Mouse (Mus musculus) urinary bladder, postnatal 25 days (tissue): ENCODE data around the gene Plppr1.
"Not testable (repeated sequence)": the region's sequence is repeated elsewhere in the genome, so short reads cannot be mapped to it uniquely, and the experiment has no call there.

Experiments
- DNase-seq: peaks from one replicate; pipeline ENCODE4 v3.0.0; 2022; ENCODE audit warnings: low spot score

Plppr1 gene

DNA sequence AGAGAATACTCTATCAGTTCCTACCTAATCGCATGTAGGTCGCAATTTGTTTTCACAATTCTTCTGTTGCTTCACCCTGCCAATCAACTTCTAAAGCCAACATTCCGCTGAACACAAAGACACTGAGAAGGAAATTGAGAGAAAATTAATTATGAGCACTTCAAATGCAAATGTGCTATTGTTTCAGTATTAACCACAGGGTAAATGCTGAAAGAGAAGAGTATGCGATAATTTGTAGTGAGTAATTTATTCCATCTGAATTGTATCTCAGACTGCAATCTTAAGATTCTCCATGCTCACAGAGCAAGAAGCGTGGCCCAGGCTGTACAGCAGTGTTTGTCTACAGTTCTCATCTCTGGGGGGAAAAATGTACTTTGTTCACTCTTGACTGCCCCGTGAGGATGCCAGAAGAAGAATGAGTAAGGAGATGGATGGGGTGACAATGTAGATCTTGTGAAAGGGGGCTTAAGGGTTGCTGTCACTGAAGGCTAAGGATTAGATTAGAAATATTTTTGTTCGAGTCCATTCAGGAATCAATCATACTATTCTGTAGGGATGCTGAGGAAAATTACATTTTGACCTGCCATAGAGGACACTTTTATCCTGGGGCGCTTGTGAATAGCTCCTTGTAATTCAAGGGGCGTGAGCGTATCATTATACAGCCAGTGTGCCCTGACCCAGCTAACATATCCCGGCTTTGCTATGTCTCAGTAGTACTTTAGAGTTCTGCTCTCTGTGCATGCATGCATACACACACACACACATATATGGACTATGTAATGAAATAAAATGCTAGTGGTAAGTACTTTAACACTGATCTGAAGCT is 173.3 kb downstream of the Plppr1 start:
- DNase-seq, result no peak

DNA sequence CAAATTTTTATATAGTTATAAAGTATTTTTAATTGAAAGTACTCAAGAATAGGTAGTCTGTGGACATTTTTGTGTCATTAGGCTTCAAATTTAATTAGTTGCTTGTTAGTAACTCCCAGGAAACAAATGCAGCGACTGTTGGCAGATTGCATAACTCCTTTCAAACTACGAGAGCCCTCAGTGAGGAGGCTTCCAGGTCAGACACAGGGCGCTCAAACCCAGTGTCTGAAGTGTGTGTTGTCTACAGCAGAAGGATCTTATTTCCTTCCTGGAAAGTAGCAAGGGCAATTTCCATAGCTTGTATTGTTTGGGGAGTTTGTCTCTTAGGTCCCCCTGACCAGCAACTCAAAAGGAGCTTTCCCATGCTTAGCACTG is 173.9 kb downstream of the Plppr1 start:
- no peak for DNase-seq

DNA sequence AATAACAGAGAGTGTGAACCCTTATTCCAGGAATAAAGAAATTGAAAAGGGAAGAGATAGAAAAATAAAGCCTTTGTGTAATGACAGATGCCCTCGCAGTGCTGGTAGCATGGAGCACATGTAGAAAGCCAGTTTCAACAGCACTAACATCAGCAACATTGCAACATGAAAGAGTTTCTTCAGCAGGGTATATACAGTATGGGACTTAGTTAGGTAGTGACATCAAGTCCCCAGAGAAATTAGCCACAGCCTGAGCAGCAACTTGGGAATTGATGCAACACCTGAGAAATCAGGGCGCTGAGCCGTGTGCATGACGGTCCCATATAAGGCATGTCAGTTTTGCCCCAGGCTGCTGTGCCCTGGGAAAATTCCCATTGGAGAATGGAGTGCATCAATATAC is 179.0 kb downstream of the Plppr1 start:
- DNase-seq, result no peak

GRCm38 (mm10) chr4:49239451-49239850 is 180.4 kb downstream of the Plppr1 start:
- no peak for DNase-seq

DNA sequence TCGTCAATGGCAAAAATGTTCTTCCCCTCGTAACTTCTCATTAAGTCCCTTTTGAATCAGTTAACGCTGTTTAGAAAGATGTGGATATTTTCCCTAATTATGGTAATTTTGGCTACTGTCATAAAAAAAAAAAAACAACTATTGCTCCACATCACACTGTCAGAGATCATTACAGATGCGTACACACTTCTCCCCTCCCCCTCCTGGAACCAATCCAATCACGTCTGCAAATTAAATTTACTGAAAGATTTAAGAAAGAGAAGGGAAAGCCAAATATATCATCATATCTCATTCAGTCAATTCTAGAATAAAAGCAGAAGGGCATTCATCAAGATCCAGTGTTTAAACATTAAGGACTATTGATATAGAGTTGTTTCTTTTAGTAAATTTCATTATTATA is 185.7 kb downstream of the Plppr1 start:
- DNase-seq, result no peak

GRCm38 (mm10) chr4:49245274-49245673 is 186.2 kb downstream of the Plppr1 start:
- DNase-seq, result no peak

DNA sequence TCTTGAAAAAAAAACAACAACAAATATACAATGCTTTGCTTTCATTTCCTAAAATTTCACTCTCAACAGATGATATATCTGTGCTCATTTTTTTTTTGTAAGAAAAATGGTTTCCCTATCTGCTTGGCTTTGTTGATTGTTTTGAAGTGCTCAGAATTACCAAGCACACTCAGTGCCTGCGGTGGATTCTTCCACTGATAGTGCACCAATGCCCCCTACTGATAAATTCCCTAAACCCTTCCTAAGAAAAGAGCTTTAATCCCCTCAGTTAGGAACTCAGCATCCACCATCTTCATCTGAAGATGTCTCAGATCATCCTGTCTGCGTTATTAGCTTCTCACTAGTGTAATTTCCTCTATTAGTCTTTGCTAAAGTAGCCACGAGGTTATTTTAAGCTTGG is 192.2 kb downstream of the Plppr1 start:
- no peak for DNase-seq

GRCm38 (mm10) chr4:49252169-49252568 is 193.1 kb downstream of the Plppr1 start:
- no peak for DNase-seq

GRCm38 (mm10) chr4:49278515-49278914 is 219.4 kb downstream of the Plppr1 start:
- no peak for DNase-seq

- DNase-seq, result no peak
These were observed 225.7 kb downstream of the Plppr1 start for GRCm38 (mm10) chr4:49284692-49285291.

GRCm38 (mm10) chr4:49285340-49286196 is 226.5 kb downstream of the Plppr1 start:
- DNase-seq, result no peak

DNA sequence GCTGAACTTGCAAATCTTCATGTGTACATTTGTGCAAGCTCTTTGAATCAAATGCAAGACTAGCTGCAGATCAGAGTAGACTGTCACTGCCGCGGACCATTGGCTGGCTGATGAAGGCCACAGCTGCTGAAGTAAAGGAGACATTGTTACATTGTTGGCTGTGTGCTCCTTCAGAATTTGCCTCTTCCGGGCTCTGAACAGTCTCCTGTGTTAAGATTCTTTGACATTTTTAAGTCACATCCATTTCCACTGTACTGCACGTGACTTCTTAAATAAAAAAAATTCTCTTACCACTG is 227.1 kb downstream of the Plppr1 start:
- DNase-seq, result no peak

DNA sequence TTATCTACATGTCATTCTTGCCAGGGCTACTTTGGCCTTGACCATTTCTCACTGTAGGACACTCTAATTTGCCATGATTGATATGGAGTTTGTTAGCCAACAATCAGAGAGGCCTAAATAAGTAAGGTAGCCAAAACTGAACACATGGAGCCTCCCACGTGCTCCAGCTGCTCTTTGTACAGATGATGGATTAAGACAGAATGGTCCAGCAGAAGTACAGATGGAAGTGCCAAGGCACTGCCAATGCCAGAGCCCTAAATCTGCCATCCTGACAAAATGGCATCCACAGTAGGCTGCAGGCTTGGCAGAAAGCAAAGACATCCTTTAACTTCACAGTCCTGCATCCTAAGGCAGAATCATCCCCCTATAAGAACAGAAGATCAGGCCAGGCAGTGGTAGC is 237.4 kb downstream of the Plppr1 start:
- DNase-seq, result no peak

DNA sequence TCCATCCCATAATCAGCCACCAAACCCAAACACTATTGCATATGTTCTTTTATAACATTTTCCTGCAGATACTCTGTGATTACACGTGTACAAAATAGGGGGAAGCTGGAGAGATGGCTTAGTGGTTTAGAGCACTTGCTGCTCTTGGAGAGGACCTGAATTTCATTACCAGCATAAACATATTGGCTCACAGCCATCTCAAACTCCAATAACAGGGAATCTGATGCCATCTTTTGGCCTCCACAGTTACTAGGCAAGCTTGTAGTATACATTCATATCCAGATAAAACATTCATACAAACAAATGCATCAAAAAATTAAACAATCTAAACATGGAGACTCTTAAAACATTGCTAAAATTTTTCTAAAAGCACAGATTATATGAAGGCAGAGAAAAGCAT is 240.5 kb downstream of the Plppr1 start:
- no peak for DNase-seq

DNA sequence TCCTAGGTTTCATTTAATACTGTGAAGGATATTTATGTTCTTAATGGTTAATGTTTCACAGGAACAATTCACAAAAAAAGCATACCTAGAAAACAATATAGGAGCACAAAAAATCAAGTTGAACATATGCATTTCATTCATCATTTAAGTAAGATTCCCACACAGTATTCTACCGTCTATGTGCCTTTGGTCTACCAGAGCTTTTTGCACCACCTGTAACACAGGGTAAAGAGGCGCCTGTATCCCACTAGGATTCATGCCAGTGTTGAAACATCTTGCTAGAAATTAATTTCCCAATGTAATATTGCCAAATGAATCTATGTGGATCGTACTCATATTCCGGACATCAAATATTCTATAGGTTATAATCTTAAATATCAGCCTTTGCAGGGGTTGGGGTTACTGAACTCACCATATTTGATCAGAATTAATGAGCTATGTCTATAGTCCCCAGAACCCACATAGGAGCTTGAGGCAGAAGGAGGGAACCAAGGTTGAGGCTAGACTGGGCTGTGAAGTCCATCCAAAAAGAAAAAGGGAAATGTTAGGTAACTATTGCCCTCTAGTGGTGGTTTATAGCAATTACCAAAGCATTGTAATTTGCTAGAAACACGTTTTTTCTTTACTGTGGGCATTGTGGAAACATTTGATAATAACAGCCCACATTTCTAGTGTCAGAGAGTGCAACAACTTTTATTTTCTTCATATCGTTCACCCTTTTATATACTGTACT is 263.0 kb downstream of the Plppr1 start:
- no peak for DNase-seq

- DNase-seq, result not testable (repeated sequence)
These were observed 278.9 kb downstream of the Plppr1 start for GRCm38 (mm10) chr4:49337949-49338348.

DNA sequence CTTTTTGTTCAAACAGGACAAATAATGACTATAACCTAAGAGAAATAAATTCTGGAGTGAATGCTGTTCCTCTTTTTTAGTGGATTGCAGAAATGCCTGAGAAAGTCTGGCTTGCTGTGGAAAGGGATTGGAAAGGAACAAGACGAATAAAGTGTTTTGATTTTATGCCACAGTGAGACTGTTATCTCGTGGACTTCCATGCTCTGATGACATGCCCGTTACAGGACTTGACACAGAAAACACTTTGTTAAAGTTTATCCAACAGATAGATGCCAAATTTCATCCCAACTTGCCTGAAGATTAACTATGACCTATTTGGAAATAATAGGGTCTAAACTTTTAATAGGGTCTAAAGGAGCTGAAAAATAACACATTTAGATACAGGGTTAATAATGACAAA is 281.0 kb downstream of the Plppr1 start:
- not testable (repeated sequence) for DNase-seq

DNA sequence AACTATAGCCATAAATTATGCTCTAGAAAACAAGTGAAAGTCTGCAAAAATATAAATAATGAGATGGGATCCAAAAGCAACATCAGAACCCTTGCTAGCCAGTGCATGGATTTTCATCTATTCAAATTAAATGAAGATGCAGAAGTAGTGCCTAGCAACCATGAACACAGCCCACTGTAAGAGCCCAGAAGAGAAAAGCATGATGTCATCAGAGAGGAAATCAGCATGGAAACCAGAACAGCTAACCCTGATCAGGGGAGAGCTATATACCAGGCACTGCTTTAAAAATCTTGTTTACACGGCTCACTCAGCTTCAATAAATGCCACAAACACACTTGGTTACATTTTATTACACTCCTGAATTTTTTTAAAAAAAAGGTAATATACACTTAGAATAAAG is 288.9 kb downstream of the Plppr1 start:
- not testable (repeated sequence) for DNase-seq

DNA sequence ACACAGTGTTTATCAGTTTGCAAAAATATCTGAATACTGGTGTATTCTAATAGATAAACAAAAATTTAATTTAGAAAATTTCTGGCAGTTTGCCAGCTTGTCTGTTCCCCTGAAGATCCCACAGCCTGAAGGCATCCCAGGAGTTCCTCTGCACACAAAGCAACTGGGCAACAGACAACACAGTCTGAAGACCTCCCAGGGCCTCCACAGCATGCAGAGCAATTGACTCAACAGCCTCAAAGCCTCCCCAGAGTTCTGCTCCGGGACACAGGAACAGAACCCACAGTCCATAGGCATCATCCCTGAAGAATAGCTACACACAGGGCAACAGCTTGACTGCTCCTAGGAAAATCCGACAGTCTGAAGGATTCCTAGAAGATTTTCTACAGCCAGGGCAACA is 289.6 kb downstream of the Plppr1 start:
- DNase-seq, result no peak

DNA sequence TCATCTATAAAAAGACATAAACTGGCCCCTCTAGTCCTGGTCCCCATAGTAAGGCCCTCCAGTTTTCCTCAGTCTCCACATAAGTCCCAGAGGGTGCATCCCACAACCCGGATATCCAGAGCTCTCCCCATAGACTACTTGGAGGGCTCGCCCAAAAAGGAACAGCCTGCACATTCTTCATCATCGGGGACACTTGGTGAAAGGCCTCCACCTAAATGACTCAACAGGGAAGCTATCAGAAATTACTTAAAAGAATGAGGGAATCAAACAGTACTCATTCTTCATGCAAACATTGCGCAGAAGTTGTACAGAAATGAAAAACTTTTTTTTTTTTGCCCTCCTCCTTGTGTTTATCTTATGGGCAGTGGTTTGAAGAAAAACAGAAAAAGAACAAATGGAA is 291.4 kb downstream of the Plppr1 start:
- no peak for DNase-seq

GRCm38 (mm10) chr4:49357097-49357496 is 298.0 kb downstream of the Plppr1 start:
- no peak for DNase-seq

GRCm38 (mm10) chr4:49368046-49368445 is 309.0 kb downstream of the Plppr1 start:
- DNase-seq, result not testable (repeated sequence)
